Mouse (Mus musculus) forebrain, postnatal 0 days (tissue): ENCODE data around the gene 1700008P02Rik. TPM values are rescaled to one million over a fixed set of nuclear protein-coding genes. Genes with fewer than 3 reads are reported as not detected.
"Not testable (repeated sequence)": the region's sequence is repeated elsewhere in the genome, so short reads cannot be mapped to it uniquely, and the experiment has no call there.

Experiments
- ATAC-seq: fragments of 200-750 bp; cut with Nextera tagmentation; 2 replicates; pipeline ENCODE4 v1.8.0; 2017; ENCODE audit warnings: mild to moderate bottlenecking, moderate library complexity
- DNase-seq: peaks from one replicate; pipeline ENCODE4 v3.0.0-alpha.2; 2015
- H3K27ac ChIP-seq: fragments of 300-500 bp; sonication (generic); 2 replicates; pipeline ENCODE4 v1.5.1; 2014; ENCODE audit warnings: low read depth, mild to moderate bottlenecking, antibody characterized with exemption, low read length, moderate library complexity, mixed read lengths
- H3K27me3 ChIP-seq: fragments of 300-500 bp; sonication (generic); 2 replicates; pipeline ENCODE4 v1.6.1; 2014; ENCODE audit warnings: mild to moderate bottlenecking, low read length, mixed read lengths; ENCODE audit not compliant: insufficient read depth
- H3K36me3 ChIP-seq: fragments of 300-500 bp; sonication (generic); 2 replicates; pipeline ENCODE4 v1.6.1; 2014; ENCODE audit warnings: mild to moderate bottlenecking, moderate library complexity; ENCODE audit not compliant: insufficient read depth
- H3K4me1 ChIP-seq: fragments of 300-500 bp; sonication (generic); 2 replicates; pipeline ENCODE4 v1.6.1; 2014; ENCODE audit warnings: antibody characterized with exemption; ENCODE audit not compliant: insufficient read depth
- H3K4me2 ChIP-seq: fragments of 300-500 bp; sonication (generic); 2 replicates; pipeline ENCODE4 v1.6.1; 2014; ENCODE audit warnings: low read depth, mild to moderate bottlenecking, moderate library complexity
- H3K4me3 ChIP-seq: fragments of 300-500 bp; sonication (generic); 2 replicates; pipeline ENCODE4 v1.5.1; 2014; ENCODE audit warnings: low read depth, low read length, mixed read lengths
- H3K9ac ChIP-seq: fragments of 300-500 bp; sonication (generic); 2 replicates; pipeline ENCODE4 v1.6.1; 2014; ENCODE audit warnings: mild to moderate bottlenecking
- H3K9me3 ChIP-seq: fragments of 300-500 bp; sonication (generic); 2 replicates; pipeline ENCODE4 v1.6.1; 2016; ENCODE audit warnings: low read length
- CTCF ChIP-seq: sonication (generic); IDR thresholded peaks from 2 replicates; pipeline ENCODE4 v1.5.1; 2016; ENCODE audit warnings: antibody characterized with exemption, control low read depth, low read depth
- WGBS: fragments of 180-500 bp; shearing (Covaris S2); extraction: QIAGEN DNeasy Blood & Tissue Kit; methylation state at CpG from one replicate; pipeline ENCODE4 v1.1.7; 2014; 5-methylcytosine and 5-hydroxymethylcytosine counted together
- polyA plus RNA-seq: library from polyadenylated mRNA; unstranded; fragments of >200 nt; fragmentation: Nextera tagmentation; extraction: Ambion mirVana; gene quantifications from 2 replicates; pipeline ENCODE4 v1.2.1, GENCODE M21; 2015
- total RNA-seq: library from RNA; depleted of rRNA; stranded (reverse); fragments of >200 nt; gene quantifications from 2 replicates; pipeline ENCODE4 v1.2.3, GENCODE M21; 2014; rRNA removed

1700008P02Rik gene
- not detected in 2 replicates for total RNA-seq
- polyA plus RNA-seq: not detected in 2 replicates

- WGBS: 92% methylated on average over 7 of the region's 7 CpGs
- Histone ChIP-seq H3K36me3 (no peaks in the 10 kb centered on the region), H3K27me3 (no peaks in the 10 kb centered on the region), H3K4me1 (no peaks in the 10 kb centered on the region), H3K27ac (no peak within 1 kb of the TSS), H3K4me2 (no peak within 1 kb of the TSS), H3K4me3 (no peak within 1 kb of the TSS), H3K9me3 (no peaks in the 10 kb centered on the region), H3K9ac (no peak within 1 kb of the TSS)
- DNase-seq: no peak
- TF ChIP-seq CTCF: no peak
- ATAC-seq: no peak
These were observed at the start of gene 1700008P02Rik for GRCm38 (mm10) chr3:6620343-6620742. TSS of gene 1700008P02Rik (minus strand) at chr3:6620443.

GRCm38 (mm10) chr3:6649411-6649810 is 29.2 kb upstream of the 1700008P02Rik start:
- Histone ChIP-seq H3K4me2 (no peak overlapping the region), H3K4me1 (no peaks in the 10 kb centered on the region), H3K4me3 (no peak overlapping the region), H3K9me3 (no peaks in the 10 kb centered on the region), H3K27ac (no peak overlapping the region), H3K27me3 (no peaks in the 10 kb centered on the region), H3K36me3 (no peaks in the 10 kb centered on the region), H3K9ac (no peak overlapping the region)
- ATAC-seq (no peak), DNase-seq (no peak)
- WGBS: 81% methylated on average over 2 of the region's 2 CpGs
- TF ChIP-seq CTCF: no peak

GRCm38 (mm10) chr3:6638151-6638550 is 17.9 kb upstream of the 1700008P02Rik start:
- DNase-seq, H3K36me3 ChIP-seq, H3K4me2 ChIP-seq, H3K9me3 ChIP-seq, ATAC-seq, H3K4me3 ChIP-seq, H3K27me3 ChIP-seq, H3K9ac ChIP-seq, H3K4me1 ChIP-seq, H3K27ac ChIP-seq: not testable (repeated sequence)

- H3K4me1 ChIP-seq: no peaks in the 10 kb centered on the region
- TF ChIP-seq CTCF: no peak
- H3K4me2 ChIP-seq: no peak overlapping the region
- no peak overlapping the region for H3K27ac ChIP-seq
- no peaks in the 10 kb centered on the region for H3K36me3 ChIP-seq
- no peaks in the 10 kb centered on the region for H3K27me3 ChIP-seq
- H3K4me3 ChIP-seq: no peak overlapping the region
- no peaks in the 10 kb centered on the region for H3K9me3 ChIP-seq
- no peak for ATAC-seq
- DNase-seq: no peak
- no peak overlapping the region for H3K9ac ChIP-seq
These were observed 14.0 kb upstream of the 1700008P02Rik start for GRCm38 (mm10) chr3:6634256-6634655.

GRCm38 (mm10) chr3:6617881-6618280 is 2.4 kb downstream of the 1700008P02Rik start:
- Histone ChIP-seq H3K4me1 (no peaks in the 10 kb centered on the region), H3K36me3 (no peaks in the 10 kb centered on the region), H3K27ac (no peak overlapping the region), H3K4me3 (no peak overlapping the region), H3K27me3 (no peaks in the 10 kb centered on the region), H3K9me3 (no peaks in the 10 kb centered on the region), H3K9ac (no peak overlapping the region), H3K4me2 (no peak overlapping the region)
- TF ChIP-seq CTCF: no peak
- ATAC-seq (no peak), DNase-seq (no peak)
